Mouse (Mus musculus): ENCODE measurements at regions not wholly inside any gene's neighbourhood (a gene's known extent, or its start where the extent isn't known, plus 50 kb on each side); places are given as distances from the start of the nearest gene placed in this dataset.
A peak's percentile ranks its signal among the peaks of the same experiment; 100 is the strongest.

GRCm38 (mm10) chr3:35260936-35261335 is 493.0 kb upstream of the Atp11b start:
- H3K4me1 ChIP-seq (ENCODE audit: control insufficient read depth, insufficient read depth, low read length), result no peaks in the 10 kb centered on the region
- 87% methylated on average over 6 of the region's 6 CpGs for WGBS
- H3K4me3 ChIP-seq (replicated peaks; ENCODE audit: insufficient read depth, low read depth, low read length), result no peak overlapping the region
- H3K27me3 ChIP-seq (ENCODE audit: control insufficient read depth, insufficient read depth, low read length), result no peaks in the 10 kb centered on the region
- DNase-seq, result no peak
- TF ChIP-seq CTCF (IDR thresholded peaks at IDR 0.05; ENCODE audit: borderline replicate concordance, insufficient read depth, low read depth, low read length), result no peak
- TF ChIP-seq POLR2A (IDR thresholded peaks at IDR 0.05; ENCODE audit: borderline replicate concordance, insufficient read depth, low read length), result no peak
- no peak overlapping the region for H3K27ac ChIP-seq (ENCODE audit: insufficient read depth, low read length)

GRCm38 (mm10) chr3:35268949-35269348 is 485.0 kb upstream of the Atp11b start:
- peak in 1 of 2 experiments; percentile 10 for DNase-seq
- Histone ChIP-seq H3K4me1 (ENCODE audit: control insufficient read depth, insufficient read depth, low read length) (no peaks in the 10 kb centered on the region), H3K27me3 (ENCODE audit: control insufficient read depth, insufficient read depth, low read length) (no peaks in the 10 kb centered on the region), H3K4me3 (replicated peaks; ENCODE audit: insufficient read depth, low read depth, low read length) (no peak overlapping the region), H3K27ac (ENCODE audit: insufficient read depth, low read length) (no peak overlapping the region)
- 25% methylated on average over 4 of the region's 4 CpGs for WGBS
- TF ChIP-seq POLR2A (IDR thresholded peaks at IDR 0.05; ENCODE audit: borderline replicate concordance, insufficient read depth, low read length), result no peak
- no peak for TF ChIP-seq CTCF (IDR thresholded peaks at IDR 0.05; ENCODE audit: borderline replicate concordance, insufficient read depth, low read depth, low read length)

- no peak for TF ChIP-seq POLR2A (IDR thresholded peaks at IDR 0.05; ENCODE audit: borderline replicate concordance, insufficient read depth, low read length)
- TF ChIP-seq CTCF (IDR thresholded peaks at IDR 0.05; ENCODE audit: borderline replicate concordance, insufficient read depth, low read depth, low read length), result no peak
- Histone ChIP-seq H3K27ac (ENCODE audit: insufficient read depth, low read length) (no peak overlapping the region), H3K4me1 (ENCODE audit: control insufficient read depth, insufficient read depth, low read length) (no peaks in the 10 kb centered on the region), H3K4me3 (replicated peaks; ENCODE audit: insufficient read depth, low read depth, low read length) (no peak overlapping the region), H3K27me3 (ENCODE audit: control insufficient read depth, insufficient read depth, low read length) (no peaks in the 10 kb centered on the region)
- no peak for DNase-seq
- WGBS, result 51% methylated on average over 7 of the region's 7 CpGs
Observed at GRCm38 (mm10) chr3:35269977-35270880, 483.7 kb upstream of the Atp11b start.

- no peak for DNase-seq
- H3K27ac ChIP-seq (ENCODE audit: insufficient read depth, low read length), result no peak overlapping the region
- H3K4me1 ChIP-seq (ENCODE audit: control insufficient read depth, insufficient read depth, low read length), result no peaks in the 10 kb centered on the region
- H3K4me3 ChIP-seq (replicated peaks; ENCODE audit: insufficient read depth, low read depth, low read length), result no peak overlapping the region
- TF ChIP-seq CTCF (IDR thresholded peaks at IDR 0.05; ENCODE audit: borderline replicate concordance, insufficient read depth, low read depth, low read length), result no peak
- TF ChIP-seq POLR2A (IDR thresholded peaks at IDR 0.05; ENCODE audit: borderline replicate concordance, insufficient read depth, low read length), result no peak
- 14% methylated on average over 5 of the region's 5 CpGs for WGBS
- no peaks in the 10 kb centered on the region for H3K27me3 ChIP-seq (ENCODE audit: control insufficient read depth, insufficient read depth, low read length)
Observed at GRCm38 (mm10) chr3:35273546-35273945, 480.4 kb upstream of the Atp11b start.

GRCm38 (mm10) chr3:35280981-35281380 is 472.9 kb upstream of the Atp11b start:
- TF ChIP-seq POLR2A (IDR thresholded peaks at IDR 0.05; ENCODE audit: borderline replicate concordance, insufficient read depth, low read length) (no peak), CTCF (IDR thresholded peaks at IDR 0.05; ENCODE audit: borderline replicate concordance, insufficient read depth, low read depth, low read length) (no peak)
- DNase-seq, result no peak
- H3K27me3 ChIP-seq (ENCODE audit: control insufficient read depth, insufficient read depth, low read length), result no peaks in the 10 kb centered on the region
- WGBS, result 40% methylated on average over 5 of the region's 5 CpGs
- H3K4me1 ChIP-seq (ENCODE audit: control insufficient read depth, insufficient read depth, low read length), result no peaks in the 10 kb centered on the region
- no peak overlapping the region for H3K4me3 ChIP-seq (replicated peaks; ENCODE audit: insufficient read depth, low read depth, low read length)
- no peak overlapping the region for H3K27ac ChIP-seq (ENCODE audit: insufficient read depth, low read length)

GRCm38 (mm10) chr3:35282106-35282505 is 471.8 kb upstream of the Atp11b start:
- no peak for DNase-seq
- 83% methylated on average over 2 of the region's 2 CpGs for WGBS
- H3K4me1 ChIP-seq (ENCODE audit: control insufficient read depth, insufficient read depth, low read length), result no peaks in the 10 kb centered on the region
- H3K27me3 ChIP-seq (ENCODE audit: control insufficient read depth, insufficient read depth, low read length), result no peaks in the 10 kb centered on the region
- no peak overlapping the region for H3K27ac ChIP-seq (ENCODE audit: insufficient read depth, low read length)
- TF ChIP-seq CTCF (IDR thresholded peaks at IDR 0.05; ENCODE audit: borderline replicate concordance, insufficient read depth, low read depth, low read length) (no peak), POLR2A (IDR thresholded peaks at IDR 0.05; ENCODE audit: borderline replicate concordance, insufficient read depth, low read length) (no peak)
- no peak overlapping the region for H3K4me3 ChIP-seq (replicated peaks; ENCODE audit: insufficient read depth, low read depth, low read length)

- TF ChIP-seq POLR2A (IDR thresholded peaks at IDR 0.05; ENCODE audit: borderline replicate concordance, insufficient read depth, low read length) (no peak), CTCF (IDR thresholded peaks at IDR 0.05; ENCODE audit: borderline replicate concordance, insufficient read depth, low read depth, low read length) (no peak)
- no peaks in the 10 kb centered on the region for H3K4me1 ChIP-seq (ENCODE audit: control insufficient read depth, insufficient read depth, low read length)
- H3K4me3 ChIP-seq (replicated peaks; ENCODE audit: insufficient read depth, low read depth, low read length), result no peak overlapping the region
- H3K27ac ChIP-seq (ENCODE audit: insufficient read depth, low read length), result no peak overlapping the region
- WGBS, result 79% methylated on average over 1 of the region's 1 CpGs
- H3K27me3 ChIP-seq (ENCODE audit: control insufficient read depth, insufficient read depth, low read length), result no peaks in the 10 kb centered on the region
- DNase-seq, result no peak
Observed at GRCm38 (mm10) chr3:35294771-35295170, 459.1 kb upstream of the Atp11b start.

- no peak for DNase-seq
- Histone ChIP-seq H3K27me3 (ENCODE audit: control insufficient read depth, insufficient read depth, low read length) (no peaks in the 10 kb centered on the region), H3K4me1 (ENCODE audit: control insufficient read depth, insufficient read depth, low read length) (no peaks in the 10 kb centered on the region), H3K4me3 (replicated peaks; ENCODE audit: insufficient read depth, low read depth, low read length) (no peak overlapping the region), H3K27ac (ENCODE audit: insufficient read depth, low read length) (no peak overlapping the region)
- TF ChIP-seq POLR2A (IDR thresholded peaks at IDR 0.05; ENCODE audit: borderline replicate concordance, insufficient read depth, low read length) (no peak), CTCF (IDR thresholded peaks at IDR 0.05; ENCODE audit: borderline replicate concordance, insufficient read depth, low read depth, low read length) (no peak)
- 88% methylated on average over 4 of the region's 4 CpGs for WGBS
Observed at GRCm38 (mm10) chr3:35295746-35296145, 458.2 kb upstream of the Atp11b start.
